Mouse (Mus musculus): ENCODE measurements around the gene Cisd3.

- TF ChIP-seq CTCF (IDR thresholded peaks at IDR 0.05; ENCODE audit: borderline replicate concordance, insufficient read depth, low read length): no peak
- TF ChIP-seq POLR2A (IDR thresholded peaks at IDR 0.05; ENCODE audit: low read depth, low read length): no peak
Measured at GRCm38 (mm10) chr11:97664339-97664665, 21.3 kb upstream of the Cisd3 start.
